Mouse (Mus musculus) right cerebral cortex, postnatal 10 days (tissue): Measurements from ENCODE around the gene Arf3.

Experiments
- DNase-seq, 2 experiments: peaks; one replicate each; pipeline ENCODE4 v3.0.0; 2021; ENCODE audit warnings: low spot score in 2 of 2

The Arf3 gene

DNA sequence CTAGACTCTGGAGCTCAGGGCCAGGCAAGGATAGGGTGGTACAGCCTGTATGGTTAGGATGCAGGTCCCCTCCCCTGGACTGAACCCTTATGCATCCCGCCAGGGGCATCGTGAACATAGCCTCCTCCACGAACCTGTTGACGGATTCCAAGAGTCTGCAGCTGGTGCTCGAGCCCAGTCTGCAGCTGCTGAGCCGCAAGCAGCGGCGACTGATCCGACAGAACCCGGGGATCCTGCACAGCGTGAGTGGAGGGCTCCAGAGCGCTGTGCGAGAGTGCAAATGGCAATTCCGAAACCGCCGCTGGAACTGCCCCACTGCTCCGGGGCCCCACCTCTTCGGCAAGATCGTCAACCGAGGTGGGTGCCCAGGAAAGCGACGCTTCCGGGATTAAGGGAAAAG, 27.7 kb upstream of the Arf3 start:
- DNase-seq: no peak

DNA sequence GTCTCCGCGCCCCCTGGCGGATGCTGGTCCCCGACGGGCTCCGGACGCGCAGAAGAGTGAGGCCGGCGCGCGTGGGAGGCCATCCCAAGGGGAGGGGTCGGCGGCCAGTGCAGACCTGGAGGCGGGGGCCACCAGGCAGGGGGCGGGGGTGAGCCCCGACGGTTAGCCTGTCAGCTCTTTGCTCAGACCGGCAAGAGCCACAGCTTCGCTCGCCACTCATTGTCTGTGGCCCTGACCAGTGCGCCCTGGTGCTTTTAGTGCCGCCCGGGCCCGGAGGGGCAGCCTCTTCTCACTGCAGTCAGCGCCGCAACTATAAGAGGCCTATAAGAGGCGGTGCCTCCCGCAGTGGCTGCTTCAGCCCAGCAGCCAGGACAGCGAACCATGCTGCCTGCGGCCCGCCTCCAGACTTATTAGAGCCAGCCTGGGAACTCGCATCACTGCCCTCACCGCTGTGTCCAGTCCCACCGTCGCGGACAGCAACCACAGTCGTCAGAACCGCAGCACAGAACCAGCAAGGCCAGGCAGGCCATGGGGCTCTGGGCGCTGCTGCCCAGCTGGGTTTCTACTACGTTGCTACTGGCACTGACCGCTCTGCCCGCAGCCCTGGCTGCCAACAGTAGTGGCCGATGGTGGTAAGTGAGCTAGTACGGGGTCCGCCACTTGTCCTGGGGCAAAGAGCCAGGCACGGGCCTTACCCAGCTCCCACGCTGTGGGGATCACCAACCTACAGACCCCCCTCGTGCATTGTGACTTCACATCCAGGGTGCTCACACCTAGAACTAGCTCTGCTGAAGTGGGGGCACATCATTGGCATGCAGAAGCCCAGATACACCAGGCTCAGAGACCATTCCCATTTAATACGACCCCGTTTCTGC, 26.9 kb upstream of the Arf3 start, which contains the start of gene Wnt1:
Gene Wnt1 (plus strand): TSS at position 197 of the 875 bp plus-strand sequence.
- DNase-seq: no peak

DNA sequence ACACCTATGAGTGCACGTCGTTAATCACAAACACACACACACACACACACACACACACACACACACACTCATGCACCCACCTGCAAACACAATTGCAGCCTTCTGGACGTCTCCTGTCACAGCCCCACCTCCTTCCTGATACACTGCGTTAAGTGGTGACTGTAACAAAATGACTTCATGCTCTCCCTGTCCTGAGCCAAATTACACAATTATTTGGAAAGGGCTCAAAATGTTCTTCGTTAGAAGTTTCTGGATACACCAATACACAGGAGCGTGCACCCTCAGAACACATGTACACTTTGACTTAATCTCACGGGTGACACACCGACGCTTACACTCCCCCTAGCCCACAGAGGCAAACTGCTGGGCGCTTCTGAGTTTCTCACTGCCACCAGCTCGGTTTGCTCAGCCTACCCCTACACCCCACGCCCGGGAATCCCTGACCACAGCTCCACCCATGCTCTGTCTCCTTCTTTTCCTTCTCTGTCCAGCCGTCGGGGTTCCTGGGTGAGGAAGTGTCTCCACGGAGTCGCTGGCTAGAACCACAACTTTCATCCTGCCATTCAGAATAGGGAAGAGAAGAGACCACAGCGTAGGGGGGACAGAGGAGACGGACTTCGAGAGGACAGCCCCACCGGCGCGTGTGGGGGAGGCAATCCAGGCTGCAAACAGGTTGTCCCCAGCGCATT, 26.1 kb upstream of the Arf3 start:
- DNase-seq: no peak

DNA sequence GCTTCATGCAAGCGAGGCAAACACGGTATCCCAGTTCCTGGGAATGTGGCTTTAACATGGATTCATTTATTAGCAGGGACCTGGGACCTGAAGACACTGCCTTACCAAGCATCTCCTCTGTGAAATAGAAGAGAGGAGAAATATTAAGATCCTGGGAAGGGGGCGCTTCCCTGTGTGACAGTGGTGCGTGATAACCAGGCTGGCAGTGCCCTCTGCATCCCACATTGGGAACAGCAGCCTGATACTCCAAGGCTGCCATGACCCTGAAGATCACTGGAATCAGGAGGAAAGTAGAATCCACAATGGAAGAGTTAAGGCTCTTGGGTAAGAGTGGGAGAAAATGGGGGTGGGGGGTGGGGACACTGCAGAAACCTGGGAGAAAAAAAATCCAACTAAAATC, 24.9 kb upstream of the Arf3 start:
- no peak for DNase-seq

DNA sequence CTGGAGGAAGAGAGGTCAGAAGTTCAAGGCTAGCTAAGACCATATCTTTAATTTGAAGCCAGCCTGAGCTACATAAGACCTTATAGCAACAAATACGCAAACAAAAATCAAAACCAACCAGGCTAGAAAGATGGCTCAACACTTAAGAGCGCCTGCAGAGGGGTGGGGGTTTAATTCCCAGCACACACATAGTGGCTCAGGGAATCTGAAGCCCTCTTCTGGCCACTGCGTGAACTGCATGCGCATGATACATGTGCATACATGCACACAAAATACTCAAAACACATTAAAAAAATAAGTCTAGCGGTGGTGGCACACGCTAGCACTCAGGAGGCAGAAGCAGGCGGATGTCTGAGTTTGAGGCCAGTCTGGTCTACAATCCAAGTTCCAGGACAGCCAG, 22.7 kb upstream of the Arf3 start:
- DNase-seq: no peak

DNA sequence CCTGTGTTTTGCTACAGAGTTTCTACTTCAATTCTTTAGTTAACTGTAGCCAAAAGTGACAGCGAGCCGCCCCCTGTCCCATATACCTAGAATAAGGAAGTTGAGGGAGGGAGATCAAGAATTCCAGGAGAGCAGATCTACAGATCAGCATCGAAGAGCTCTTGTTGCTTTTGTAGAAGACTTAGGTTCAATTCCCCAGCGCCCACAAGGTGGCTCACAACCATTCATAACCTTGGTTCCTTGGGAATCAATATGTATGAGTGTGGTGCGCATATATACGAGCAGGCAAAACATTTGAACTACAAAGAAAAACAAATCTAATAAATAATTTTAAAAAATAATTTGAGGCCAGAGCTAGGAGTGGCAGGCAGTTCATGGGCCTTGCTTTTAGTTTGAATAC, 18.2 kb upstream of the Arf3 start:
- no peak for DNase-seq

DNA sequence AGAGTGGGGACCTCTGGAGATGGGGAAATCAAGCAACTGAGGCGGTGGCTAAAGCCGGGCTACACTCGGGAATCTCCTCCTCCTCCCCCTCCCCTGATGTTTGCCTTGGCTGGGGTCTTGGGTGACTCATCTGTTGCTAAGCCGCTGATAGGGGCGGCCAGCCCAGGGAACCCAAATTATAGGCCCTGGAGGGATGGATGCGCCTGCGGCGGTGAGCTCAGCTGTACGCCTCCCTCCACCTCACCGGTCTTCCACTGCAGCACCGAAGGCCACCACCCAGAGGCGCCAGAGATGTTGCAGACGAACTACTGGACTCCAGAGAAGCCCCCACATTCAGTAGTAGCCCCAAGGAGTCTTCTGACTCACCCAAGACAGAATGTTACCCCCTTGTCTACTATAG, 17.6 kb upstream of the Arf3 start:
- no peak for DNase-seq

DNA sequence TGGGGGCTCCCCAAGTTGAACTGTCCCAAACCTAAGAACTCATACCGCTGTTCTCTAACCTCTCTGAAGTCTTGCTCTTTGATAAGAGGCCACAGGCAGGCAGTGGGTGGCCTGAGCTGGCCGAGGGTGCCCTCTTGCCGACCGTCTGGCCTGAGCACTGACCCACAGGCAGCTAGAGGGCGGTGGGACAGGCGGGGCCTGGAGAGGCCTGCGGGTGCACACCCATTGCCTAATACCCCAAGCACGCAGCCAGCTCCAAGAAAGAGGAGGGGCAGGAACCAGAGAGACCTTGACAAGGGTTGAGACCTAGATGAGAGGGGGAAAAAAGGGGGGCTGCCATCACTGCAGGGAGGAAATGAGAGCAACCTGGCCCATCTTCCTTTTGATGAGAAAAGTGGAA, 17.1 kb upstream of the Arf3 start:
- DNase-seq: no peak

DNA sequence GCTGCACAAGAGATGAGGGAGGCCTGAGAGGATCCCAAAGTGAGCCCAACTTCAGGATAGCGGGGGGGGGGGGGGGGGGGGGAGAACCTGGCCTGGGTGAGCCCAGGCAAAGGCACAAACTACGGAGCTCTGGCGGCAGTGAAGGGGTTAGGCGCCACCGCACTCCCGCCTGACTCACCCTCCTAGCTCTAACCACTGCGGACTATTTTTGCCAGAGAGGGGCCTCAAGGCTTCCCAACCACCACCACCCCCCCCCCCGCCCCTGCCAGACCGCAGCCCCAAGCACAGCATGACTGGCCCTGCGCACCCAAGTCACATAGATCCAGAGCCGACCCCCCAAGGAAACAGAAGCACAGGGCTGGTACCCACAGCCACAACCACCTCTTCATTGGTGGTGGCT, 15.8 kb upstream of the Arf3 start:
- no peak for DNase-seq

DNA sequence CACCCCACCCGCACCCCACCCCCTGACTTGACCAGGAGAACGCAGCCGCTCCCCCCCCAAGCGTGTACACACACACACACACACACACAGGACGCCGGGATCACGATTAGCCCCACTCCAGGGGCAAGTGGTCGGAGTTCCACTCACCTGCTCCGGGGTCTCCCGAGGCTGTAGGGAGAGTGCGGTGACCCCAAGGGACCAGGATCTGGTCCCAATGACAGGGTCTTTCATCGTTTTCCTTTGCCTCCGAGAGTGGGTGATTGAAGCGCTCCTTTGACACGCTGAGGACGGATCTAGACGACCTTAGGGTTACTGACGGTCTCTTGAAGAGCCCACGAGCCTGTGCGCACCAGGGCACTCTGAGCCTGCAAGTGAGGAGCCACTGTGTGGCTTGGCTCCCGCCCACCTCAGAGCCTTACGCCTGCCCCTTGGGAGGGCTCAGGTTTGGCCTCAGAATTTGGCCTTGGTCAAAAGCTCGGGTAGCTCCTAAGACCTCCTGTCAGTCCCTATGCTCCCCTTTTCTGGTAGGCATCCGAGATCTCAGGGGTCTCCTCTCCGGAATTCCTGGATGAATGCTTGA, 15.3 kb upstream of the Arf3 start:
- DNase-seq: no peak

DNA sequence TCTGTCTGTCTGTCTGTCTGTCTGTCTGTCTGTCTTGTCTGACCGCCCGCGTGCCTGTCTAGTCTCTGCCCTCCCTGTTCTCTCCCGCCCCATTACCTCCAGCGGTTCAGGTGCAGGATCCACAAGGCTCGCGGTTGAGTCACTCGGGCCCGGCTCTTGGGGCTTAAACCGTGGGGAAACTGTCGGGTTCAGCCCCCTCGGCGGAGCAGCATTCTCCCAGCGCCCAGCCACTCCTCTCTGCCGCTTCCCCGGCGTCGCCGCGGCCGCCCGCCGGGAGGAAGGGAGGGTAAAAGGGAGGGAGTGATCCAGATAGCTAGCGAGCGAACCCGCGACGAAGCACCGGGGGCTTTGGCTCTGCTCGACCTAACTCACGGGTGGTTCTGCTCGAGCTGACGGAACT, 14.7 kb upstream of the Arf3 start, which contains the start of gene Wnt10b:
Gene Wnt10b (minus strand): TSS at position 389 of the 400 bp plus-strand sequence.
- no peak for DNase-seq

DNA sequence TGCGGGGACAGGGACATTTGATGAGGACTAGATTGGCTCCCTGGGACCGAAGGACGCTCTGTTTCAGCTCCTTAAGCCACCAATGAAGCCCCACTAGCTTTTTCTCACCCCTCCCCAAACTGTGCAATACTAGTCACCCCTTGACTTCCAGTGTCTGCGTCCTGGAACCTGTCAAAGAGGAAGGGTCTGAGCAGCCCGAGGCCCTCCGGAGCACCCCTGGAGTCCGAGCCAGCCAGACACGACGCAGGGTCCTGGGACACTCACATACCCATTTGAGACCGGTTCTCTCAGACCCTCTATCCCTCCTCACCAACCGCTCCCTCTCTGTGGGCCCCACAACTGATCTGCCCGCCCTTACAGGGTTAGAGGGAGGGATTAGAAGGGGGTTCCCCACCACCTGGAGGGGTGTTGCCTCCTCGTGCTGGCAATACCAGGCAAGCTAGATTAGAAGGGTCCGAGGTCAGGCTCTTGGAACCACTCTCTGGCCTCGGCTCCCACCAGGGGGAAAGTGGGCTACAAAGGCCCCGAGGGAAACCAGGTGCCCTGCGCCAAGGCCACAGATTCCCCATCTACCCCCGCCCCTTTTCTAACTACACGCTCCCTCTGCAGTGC, 14.1 kb upstream of the Arf3 start:
- DNase-seq: no peak

DNA sequence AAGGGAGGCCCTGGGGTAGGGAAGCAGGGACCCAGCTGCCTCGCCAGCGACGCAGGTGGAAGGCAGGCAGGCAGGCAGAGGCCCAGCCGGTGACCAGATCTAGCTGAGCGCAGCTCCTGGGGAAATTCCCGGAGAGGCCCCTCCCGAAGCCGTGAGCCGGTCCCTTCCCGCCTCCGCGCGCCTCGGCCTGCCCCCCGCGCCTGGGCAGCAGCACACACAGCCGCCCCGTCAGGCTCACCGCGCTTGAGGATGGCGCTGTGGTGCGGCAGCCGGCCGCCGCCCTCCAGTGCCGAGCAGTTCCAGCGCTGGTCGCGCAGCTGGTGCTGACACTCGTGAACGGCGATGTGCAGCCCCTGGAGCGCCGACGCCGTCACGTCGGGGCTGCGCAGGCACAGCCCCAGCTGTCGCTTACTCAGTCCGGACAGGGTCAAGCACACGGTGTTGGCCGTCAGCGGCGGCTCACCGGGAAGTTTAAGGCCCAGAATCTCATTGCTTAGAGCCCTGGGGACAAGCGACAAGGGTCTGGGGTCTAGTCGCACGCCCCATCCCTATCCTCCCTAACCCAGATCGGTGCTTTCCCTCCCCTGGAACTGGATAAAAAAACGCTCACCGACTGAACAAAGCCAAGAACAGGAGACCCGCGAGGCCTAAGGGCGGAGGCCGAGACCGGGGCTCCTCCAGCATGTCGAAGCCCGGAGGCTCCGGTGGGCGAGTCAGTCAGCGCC, 13.4 kb upstream of the Arf3 start:
- DNase-seq: no peak

DNA sequence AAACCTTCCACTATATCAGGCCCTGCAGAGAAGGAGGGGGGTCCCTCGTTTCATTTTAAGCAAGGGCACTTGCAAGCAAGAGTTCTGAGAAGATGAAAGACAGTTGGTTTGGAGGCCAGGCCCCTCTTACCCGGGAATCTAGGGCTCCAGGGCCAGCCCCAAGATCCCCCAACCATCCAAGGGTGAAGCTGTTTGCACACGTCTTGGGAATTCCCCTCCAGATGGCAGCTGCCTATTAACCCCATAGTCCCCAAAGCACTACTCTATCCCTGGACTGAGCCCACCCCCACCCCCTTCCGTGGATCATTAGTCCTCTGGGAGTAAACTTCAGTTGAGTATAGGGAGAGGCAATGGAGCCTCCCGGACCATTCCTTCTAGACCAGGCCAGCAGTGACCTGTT, 12.5 kb upstream of the Arf3 start:
- no peak for DNase-seq

DNA sequence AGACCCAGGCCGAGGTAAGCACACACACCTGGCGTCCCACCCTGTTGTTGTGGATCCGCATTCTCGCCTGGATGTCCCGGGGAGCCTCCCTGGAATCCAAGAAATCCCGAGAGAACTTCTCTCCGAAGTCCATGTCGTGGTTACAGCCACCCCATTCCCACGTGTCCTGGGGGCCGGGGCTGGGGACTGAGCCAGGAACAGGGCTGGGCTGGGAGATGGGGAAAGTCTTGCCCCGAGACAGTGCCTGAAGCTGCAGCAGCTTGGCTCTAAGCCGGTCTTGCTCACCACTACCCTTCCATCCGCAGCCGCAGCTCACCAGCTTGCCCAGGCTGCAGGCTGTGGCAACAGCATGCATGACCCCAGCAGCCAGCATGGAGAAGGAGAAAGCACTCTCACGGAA, 11.1 kb upstream of the Arf3 start:
- no peak for DNase-seq

DNA sequence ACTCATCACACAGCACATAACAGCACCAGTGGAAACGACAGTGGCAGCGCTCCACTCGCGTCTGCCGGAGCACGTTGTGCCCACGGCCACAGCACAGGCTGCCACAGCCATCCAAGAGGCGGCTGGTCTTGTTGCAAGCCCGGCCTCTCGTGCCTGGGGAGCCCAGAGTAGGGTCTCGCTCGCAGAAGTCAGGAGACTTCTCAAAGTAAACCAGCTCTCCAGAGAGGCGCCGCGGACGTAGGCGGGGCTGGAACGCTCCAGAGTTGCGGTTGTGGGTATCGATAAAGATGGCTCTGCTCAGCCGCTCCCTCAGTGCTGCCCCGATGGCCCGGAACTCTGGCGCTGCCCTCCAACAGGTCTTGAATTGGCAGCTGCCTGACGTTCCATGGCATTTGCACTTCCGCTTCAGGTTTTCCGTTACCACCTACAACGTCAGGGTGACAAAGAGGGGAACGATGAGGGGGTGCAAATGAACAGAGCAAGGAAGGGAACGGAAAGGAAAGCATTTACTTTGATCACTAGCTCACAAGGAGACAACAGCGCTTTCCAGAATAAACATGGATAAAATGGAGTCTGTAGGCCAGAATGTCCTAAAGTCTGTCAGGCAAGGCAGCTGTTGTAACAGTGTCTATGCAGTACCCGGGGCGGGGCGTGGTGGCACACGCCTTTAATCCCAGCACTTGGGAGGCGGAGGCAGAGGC, 9.6 kb upstream of the Arf3 start:
- no peak for DNase-seq

DNA sequence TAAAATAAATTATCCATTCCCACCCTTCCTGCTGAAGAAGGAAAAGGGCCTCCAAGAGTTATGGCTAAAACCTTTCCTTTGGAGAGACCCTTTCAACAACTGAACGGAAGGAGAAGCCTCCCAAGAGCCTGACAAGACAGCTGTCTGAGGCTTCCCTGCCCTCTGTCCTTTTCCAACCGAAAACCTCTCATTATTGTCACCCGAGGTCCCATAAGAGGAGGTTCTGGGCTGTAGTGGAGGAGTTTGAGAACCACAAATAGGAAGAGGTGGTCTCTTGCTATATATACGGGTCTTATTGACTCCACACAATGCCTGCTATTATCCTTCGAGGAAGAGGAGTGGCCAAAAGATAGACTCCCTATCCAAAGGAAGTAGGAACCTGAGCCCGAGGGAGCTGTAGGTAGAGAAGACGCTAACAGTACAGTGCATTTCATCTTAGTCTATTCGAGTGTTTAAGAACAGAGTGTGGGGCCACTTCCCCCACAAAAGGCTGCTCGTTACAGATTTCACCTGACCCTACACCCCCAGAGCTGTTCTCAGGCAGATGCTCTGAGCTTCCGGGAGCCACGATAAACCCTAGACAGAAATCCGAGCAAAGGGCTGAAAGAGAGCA, 8.9 kb upstream of the Arf3 start:
- DNase-seq: no peak

DNA sequence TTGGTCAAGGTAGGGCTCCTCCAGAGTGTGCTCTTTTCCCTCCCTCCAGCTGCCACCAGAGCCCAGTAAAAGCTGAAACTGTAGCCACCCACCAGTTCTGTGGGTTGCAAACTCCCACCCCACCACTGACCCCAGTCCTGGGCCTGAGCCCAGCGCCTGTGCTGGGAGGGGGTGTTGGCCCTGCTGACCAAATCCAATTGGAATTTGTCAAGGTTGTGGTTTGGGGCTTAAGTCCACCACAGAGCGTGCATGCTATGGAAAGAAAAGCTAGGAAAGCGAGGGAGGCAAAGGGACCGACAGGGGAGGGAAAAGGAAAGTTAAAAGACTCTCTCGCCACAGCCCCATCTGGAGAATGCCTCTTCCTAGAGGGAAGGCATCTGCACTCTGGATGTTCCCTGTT, 5.2 kb upstream of the Arf3 start:
- DNase-seq: no peak

DNA sequence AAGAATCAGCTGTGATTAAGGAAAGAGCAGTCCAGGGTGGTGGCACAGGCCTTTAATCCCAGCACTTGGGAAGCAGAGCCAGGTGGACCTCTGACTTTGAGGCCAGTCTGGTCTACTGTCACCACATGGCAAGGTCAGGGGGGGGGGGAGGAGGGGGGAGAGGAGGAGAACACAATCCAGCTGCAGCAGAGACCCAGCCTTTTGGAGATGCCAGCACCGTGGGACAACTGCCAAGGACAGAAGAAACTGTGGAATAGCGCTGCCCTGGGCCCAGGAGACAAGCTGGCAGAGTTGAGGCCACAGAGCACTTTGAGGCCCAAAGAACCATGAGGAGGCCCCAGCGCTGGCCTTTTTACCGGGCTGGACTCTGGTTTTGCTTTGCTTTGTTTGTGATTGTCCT, 2.9 kb upstream of the Arf3 start:
- no peak for DNase-seq

DNA sequence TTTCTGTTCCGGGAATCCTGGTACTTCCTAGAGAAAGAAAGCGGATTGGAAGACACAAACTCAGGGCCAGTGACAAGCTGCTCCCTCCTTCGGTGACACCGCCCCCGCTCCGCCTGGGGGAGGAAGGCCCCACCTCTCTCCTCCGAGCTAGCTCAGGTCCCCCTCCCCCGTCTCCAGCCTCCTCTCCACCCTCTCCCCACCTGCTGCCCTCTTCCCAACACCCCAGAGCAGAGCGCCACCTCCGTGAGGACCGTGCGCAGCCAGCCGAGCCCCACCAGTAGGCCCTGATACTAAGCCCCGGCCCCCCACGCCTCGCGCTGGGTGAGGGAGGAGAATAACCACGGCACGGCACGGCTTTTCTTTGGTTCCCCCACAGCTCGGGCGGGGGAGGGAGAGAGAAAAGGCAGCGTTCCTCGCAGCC, 803 bp downstream of the Arf3 start:
- DNase-seq: peak; percentile 88 to 91

DNA sequence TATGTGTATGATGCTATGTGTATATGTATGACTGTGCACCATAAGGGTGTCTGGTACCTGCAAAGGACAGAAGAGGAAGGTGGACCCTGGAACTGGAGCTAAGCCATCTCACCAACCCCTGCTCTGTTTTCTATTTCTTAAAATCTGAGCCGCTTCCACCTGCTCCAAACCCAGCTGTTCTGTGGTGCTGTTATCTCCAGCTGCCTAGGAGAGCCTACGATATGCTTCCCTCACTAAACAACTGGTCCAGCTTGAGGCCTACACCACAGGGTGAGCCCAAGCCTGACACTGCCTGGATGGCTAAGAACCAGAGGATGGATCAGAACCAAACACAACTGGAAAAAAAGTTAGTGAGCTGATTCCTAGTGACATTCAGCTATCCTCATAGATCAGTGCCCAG, 8.9 kb downstream of the Arf3 start:
- DNase-seq: no peak
